In the genomic region with DNA sequence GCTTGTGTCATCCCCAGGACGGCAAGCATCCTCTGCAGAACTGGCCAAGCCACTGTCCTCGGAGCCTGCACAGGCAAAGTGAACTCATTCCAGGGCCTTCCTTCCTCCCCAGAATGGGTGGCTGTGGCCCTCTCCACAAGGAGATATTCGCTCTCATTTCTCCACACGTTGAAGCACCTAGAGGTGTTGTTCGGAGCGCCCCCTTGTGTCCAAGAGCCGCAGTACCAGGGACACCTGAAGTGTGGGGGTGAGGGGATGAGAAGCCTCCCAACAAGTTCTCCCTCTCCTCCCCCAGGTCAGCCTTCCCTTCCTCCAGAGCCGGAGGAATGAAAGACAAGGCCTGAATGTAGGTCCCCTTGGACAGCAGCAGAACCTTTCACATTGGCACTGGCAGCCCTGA, we compare ENCODE assay signal across 8 mouse cellular contexts.
DNase-seq lines count a peak whose midpoint lies in the region.

No protein-coding gene starts in this region.

- DNase-seq in left cerebral cortex, adult 18-20 months (ENCODE audit: low spot score in 2 of 2), result peak; percentile 83 to 89
- no peak for DNase-seq in left cerebral cortex, adult 11 months (ENCODE audit: low spot score)
- DNase-seq in cerebellum, postnatal 10 days, result peak; percentile 91 to 93
- peak; percentile 66 for DNase-seq in gastrocnemius, adult 18-20 months (ENCODE audit: low spot score)
- peak; percentile 74 for DNase-seq in induced T-regulatory cell, adult 2 months (ENCODE audit: low read depth)
- DNase-seq in lung, adult 18-20 months, result peak; percentile 32 to 43
- peak; percentile 15 for DNase-seq in ovary, adult 18-20 months (ENCODE audit: low spot score)
- peak; percentile 34 to 54 for DNase-seq in thymus, adult 18-20 months
